18 mouse cellular contexts compared by ENCODE assay signal in genomic region chr2:170349784-170350183, GRCm38 (mm10).
DNase-seq lines count a peak whose midpoint lies in the region; ATAC-seq and TF ChIP-seq lines count a peak whose summit lies in the region.
"Had no signal": no experiment of that assay in that cellular context is flagged by ENCODE, and none has a peak within 500 bp of the region (broad histone marks: within the 10 kb centered on the region; RNA-seq: fewer than 3 reads in every experiment).

No protein-coding gene starts in this region.

- H3K36me3 ChIP-seq in lung, embryonic 14.5 days (ENCODE audit: insufficient read depth) = no peaks in the 10 kb centered on the region
- H3K36me3 ChIP-seq in heart, embryonic 12.5 days = no peaks in the 10 kb centered on the region
- H3K36me3 ChIP-seq: hindbrain, embryonic 13.5 days; liver, embryonic 15.5 days had no signal

- TF ChIP-seq CTCF in lung, embryonic 14.5 days (IDR thresholded peaks at IDR 0.05; ENCODE audit: low read depth) = no peak

- H3K27ac ChIP-seq in lung, embryonic 14.5 days (ENCODE audit: low read depth) = 0 out of 2 replicates have a peak overlapping the region, but pooled peaks have one; percentile 30
- no peak overlapping the region for H3K27ac ChIP-seq in heart, embryonic 12.5 days (ENCODE audit: poor library complexity, severe bottlenecking)
- H3K27ac ChIP-seq: hindbrain, embryonic 13.5 days; liver, embryonic 15.5 days had no signal

- WGBS in lung, embryonic 14.5 days = 52% methylated on average over 5 of the region's 5 CpGs
- WGBS in heart, embryonic 12.5 days = 69% methylated on average over 5 of the region's 5 CpGs

- no peaks in the 10 kb centered on the region for H3K27me3 ChIP-seq in lung, embryonic 14.5 days (ENCODE audit: insufficient read depth, low read length)
- no peaks in the 10 kb centered on the region for H3K27me3 ChIP-seq in heart, embryonic 12.5 days (replicated peaks)
- H3K27me3 ChIP-seq: CH12.LX; hindbrain, embryonic 13.5 days; liver, embryonic 15.5 days had no signal

- no peak overlapping the region for H3K9ac ChIP-seq in lung, embryonic 14.5 days
- no peak overlapping the region for H3K9ac ChIP-seq in heart, embryonic 12.5 days
- H3K9ac ChIP-seq: hindbrain, embryonic 13.5 days; liver, embryonic 15.5 days had no signal

- no peak overlapping the region for H3K4me3 ChIP-seq in lung, embryonic 14.5 days (ENCODE audit: low read depth, low read length)
- no peak overlapping the region for H3K4me3 ChIP-seq in heart, embryonic 12.5 days
- H3K4me3 ChIP-seq: hindbrain, embryonic 13.5 days; liver, embryonic 15.5 days; megakaryocyte, embryonic 14.5 days had no signal

- peak; percentile 68 for DNase-seq in lung, embryonic 14.5 days
- no peak for DNase-seq in lung, postnatal 10 days
- DNase-seq in CD4-positive, CD25-positive, alpha-beta regulatory T cell, adult 2 months (ENCODE audit: low read depth, low spot score) = peak; percentile 62
- peak; percentile 43 for DNase-seq in MN1 (ENCODE audit: low spot score)
- DNase-seq in induced T-regulatory cell, adult 2 months (ENCODE audit: low read depth) = peak; percentile 45
- no peak for DNase-seq in adrenal gland, postnatal 4 days (ENCODE audit: low spot score in 2 of 2)
- DNase-seq in B cell, adult 2 months = no peak
- DNase-seq: adrenal gland, adult 2 months; cerebellum, adult 8-10 months; gastrocnemius, postnatal 25 days; kidney, postnatal 4 days had no signal

- ATAC-seq in lung, embryonic 14.5 days (ENCODE audit: insufficient read depth) = peak; percentile 40; the same call in 1 of the 2 replicates
- no peak for ATAC-seq in heart, embryonic 12.5 days (ENCODE audit: insufficient number of reproducible peaks, low FRiP score)
- ATAC-seq: intestine, postnatal 0 days; midbrain, embryonic 16.5 days had no signal

- no peak overlapping the region for H3K4me2 ChIP-seq in lung, embryonic 14.5 days
- H3K4me2 ChIP-seq in heart, embryonic 12.5 days = no peak overlapping the region
- H3K4me2 ChIP-seq: hindbrain, embryonic 13.5 days; liver, embryonic 15.5 days had no signal

- peaks cover 18% of the 10 kb centered on the region for H3K4me1 ChIP-seq in lung, embryonic 14.5 days (ENCODE audit: insufficient read depth)
- H3K4me1 ChIP-seq in heart, embryonic 12.5 days (replicated peaks) = peaks cover 41% of the 10 kb centered on the region

- H3K9me3 ChIP-seq in lung, embryonic 14.5 days (ENCODE audit: low read depth, low read length) = no peaks in the 10 kb centered on the region
- H3K9me3 ChIP-seq in heart, embryonic 12.5 days (replicated peaks) = no peaks in the 10 kb centered on the region
- H3K9me3 ChIP-seq: hindbrain, embryonic 13.5 days; liver, embryonic 15.5 days; megakaryocyte, embryonic 14.5 days had no signal

Comparison
In these comparisons a context has a peak if more than half of its experiments do, and no peak if none do; other contexts are left out.
1. DNase-seq: peak in lung, embryonic 14.5 days (single experiment), CD4-positive, CD25-positive, alpha-beta regulatory T cell, adult 2 months (single experiment), MN1 (single experiment) and induced T-regulatory cell, adult 2 months (single experiment); none in lung, postnatal 10 days (single experiment), adrenal gland, postnatal 4 days (0 of 2) and B cell, adult 2 months (0 of 2).